Mouse (Mus musculus): ENCODE measurements at regions not wholly inside any gene's neighbourhood (a gene's known extent, or its start where the extent isn't known, plus 50 kb on each side); places are given as distances from the start of the nearest gene placed in this dataset.

DNA sequence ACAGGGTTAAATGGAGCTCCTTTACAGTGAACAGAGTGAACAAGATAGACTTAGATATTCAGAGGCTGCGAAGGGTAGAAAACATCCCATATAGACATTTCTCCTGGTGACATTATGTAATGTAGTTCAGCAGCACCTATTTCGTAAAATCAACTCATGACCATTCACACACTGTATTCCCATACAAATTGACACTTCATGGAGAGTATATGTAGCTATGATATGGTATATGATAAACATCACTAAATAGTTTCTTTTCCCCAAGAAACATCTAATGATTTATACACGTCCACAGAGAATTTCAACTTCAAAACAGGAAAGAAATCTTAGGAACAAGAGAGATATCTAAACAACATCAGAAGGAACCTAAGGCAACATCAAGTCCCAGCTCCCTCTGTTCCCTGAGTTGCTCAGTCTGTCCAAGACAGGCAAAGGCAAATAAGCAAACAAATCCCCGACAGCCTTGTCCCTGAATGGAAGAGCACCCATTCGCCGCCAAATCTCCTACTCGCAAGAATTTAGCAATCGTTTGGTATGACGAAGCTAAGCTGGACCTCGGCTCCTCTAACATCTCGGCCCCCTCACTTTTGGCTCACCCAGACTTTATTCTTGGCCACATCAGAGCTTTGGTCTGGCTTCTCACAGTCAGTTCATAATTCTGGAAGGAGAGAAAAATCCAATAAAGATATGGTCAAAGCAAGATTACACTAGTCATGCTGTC lies 148.0 kb downstream of the Cox18 start:
- TF ChIP-seq POLR2A (IDR thresholded peaks at IDR 0.05; ENCODE audit: borderline replicate concordance, extremely low read depth, insufficient read depth, insufficient read length, poor library complexity, severe bottlenecking) (no peak), CTCF (IDR thresholded peaks at IDR 0.05; ENCODE audit: borderline replicate concordance, extremely low read depth, insufficient read depth, insufficient read length) (no peak)
